Mouse (Mus musculus): ENCODE measurements around the gene Ilf3.
"Not testable (repeated sequence)": the region's sequence is repeated elsewhere in the genome, so short reads cannot be mapped to it uniquely, and the experiment has no call there.

Gene Ilf3

DNA sequence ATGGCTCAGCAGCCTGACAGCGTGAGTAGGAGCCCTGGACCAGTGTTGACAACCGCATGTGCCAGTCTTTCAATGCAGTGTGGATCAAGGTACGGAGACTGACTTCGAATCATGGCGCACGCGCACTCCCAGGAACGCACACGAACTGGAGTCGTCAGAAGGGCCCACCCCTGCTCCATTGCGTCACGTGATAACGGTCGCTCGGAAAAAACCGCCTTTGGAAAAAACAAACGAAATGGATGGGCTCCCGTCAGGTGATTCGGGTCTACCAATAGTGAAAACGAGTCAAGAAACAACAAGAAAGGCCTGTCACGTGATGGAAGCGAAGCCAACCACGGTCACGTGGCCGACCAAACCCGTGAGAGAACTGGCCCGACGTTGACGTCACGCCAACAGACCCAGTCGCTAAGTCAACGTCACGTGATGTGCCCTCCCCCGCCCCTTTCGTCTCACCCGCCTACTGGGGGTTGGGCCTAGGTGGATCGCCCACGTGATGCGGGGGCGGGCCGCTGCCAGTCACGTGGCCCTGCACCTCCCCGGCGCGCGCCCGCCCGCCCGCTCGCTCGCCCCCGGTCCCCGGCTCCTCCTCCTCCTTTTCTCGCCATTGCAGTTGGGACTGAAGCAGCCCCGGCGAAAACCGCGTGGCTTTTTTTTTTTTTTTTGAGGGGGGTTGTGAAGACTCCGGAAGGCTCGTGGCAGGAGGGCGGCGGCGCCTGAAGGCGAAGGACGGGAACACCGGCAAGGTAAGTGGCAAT lies at the start of gene Ilf3:
Ilf3 (plus strand) TSS at position 515 of the 755 bp plus-strand sequence.
- DNase-seq (ENCODE audit: low spot score in 2 of 2) = peak; percentile 100

GRCm38 (mm10) chr9:21318792-21319191 lies 48.9 kb upstream of the Ilf3 start:
- no peak for DNase-seq (ENCODE audit: low spot score in 2 of 2)

GRCm38 (mm10) chr9:21319503-21319902 lies 48.2 kb upstream of the Ilf3 start:
- DNase-seq (ENCODE audit: low spot score in 2 of 2) = no peak

DNA sequence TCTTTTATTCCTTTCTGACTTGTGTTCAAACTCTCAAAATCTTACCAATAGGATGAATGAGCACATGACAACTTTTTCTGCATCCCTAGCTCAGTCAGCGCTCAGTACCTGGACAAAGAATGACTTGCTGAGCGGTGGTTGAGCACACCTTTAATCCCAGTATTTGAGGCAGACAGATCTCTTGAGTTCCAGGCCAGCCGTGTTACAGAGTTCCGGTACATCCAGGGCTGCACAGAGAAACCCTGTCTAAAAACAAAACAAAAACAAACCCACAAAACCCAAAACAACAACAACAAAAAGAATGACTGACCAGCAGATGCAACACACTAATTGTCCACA lies 47.4 kb upstream of the Ilf3 start:
- no peak for DNase-seq (ENCODE audit: low spot score in 2 of 2)

- DNase-seq (ENCODE audit: low spot score in 2 of 2) = peak; percentile 39 to 78
These were observed 46.8 kb upstream of the Ilf3 start, which contains the start of gene Slc44a2 for GRCm38 (mm10) chr9:21320619-21321512. Slc44a2 (plus strand) TSS chr9:21320698.

- peak in 1 of 2 experiments; percentile 39 for DNase-seq (ENCODE audit: low spot score in 2 of 2)
These were observed 46.2 kb upstream of the Ilf3 start for GRCm38 (mm10) chr9:21321513-21321835.

DNA sequence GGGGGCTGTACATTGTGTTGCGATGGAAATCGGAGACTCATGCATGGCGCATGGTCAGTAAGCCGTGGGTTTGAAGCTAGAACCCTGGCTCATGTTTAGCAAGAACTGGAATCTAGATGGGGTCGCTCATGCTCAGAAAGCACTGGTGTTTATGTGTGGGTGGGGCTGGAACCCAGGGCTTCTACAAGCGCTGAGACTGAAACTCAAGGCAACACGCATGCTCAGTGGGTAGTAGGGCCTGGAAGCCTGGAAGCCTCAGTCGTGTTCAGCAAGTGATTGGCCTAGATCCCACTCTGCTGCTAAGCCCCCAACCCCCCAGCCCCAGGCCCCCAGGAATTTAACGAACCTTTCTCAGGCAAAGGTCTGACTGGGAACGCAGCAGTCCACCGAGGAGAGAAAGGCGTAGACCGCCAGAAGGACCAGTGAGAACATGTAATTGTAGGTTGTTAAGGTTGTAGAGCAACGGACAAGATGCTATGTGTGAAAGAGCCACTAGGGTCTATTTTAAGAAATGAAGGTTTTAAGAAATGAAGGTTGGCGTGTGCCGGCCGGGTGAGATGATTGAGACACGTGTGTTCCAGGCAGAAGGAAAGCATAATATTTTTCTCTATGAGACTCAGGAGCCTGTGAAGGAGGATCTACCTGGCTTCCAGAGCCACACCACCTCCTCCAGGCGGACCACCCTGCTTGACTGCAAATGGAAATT lies 45.3 kb upstream of the Ilf3 start:
- DNase-seq (ENCODE audit: low spot score in 2 of 2) = no peak

- not testable (repeated sequence) for DNase-seq (ENCODE audit: low spot score in 2 of 2)
These were observed 44.8 kb upstream of the Ilf3 start for GRCm38 (mm10) chr9:21322917-21323297.

GRCm38 (mm10) chr9:21324269-21324668 lies 43.4 kb upstream of the Ilf3 start:
- DNase-seq (ENCODE audit: low spot score in 2 of 2) = no peak

DNA sequence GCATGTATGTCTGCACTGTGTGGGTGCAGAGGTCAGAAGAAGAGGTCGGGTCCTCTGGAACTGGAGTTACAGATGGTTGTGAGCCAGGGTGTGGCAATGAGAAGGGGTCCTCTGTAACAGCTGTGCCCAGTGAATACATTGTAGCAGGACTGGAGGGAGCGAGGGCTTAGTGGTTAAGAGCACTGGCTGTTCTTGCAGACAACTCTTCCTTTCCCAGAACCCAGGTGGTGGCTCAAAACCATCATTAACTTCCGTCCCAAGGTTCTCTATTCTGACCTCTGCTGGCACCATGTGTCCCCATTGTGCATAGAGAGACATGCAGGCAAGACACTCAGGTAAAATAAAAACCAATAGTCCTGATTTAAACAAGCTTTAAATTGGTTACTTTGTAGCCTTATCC lies 40.1 kb upstream of the Ilf3 start:
- no peak for DNase-seq (ENCODE audit: low spot score in 2 of 2)

DNA sequence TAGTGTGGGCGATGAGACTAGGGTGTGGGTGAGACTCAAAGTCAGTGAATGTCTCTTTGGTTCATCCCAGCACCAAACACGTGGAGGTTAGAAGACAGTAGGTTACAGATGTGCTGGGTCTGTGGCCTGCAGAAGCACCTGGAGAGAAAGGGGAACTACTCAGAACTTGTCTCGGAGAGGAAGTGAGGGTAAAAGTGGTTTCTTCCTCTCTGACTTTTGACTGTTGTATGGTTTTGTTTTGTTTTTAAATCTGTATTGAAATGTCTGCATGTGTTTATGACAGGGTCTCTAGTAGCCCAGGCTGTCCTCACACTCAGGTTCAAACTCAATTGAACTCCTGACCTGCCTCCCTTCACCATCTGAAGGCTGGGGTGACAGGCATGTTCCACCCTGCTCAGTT lies 39.6 kb upstream of the Ilf3 start:
- no peak for DNase-seq (ENCODE audit: low spot score in 2 of 2)

- DNase-seq (ENCODE audit: low spot score in 2 of 2) = no peak
These were observed 38.6 kb upstream of the Ilf3 start for GRCm38 (mm10) chr9:21329041-21329440.

DNA sequence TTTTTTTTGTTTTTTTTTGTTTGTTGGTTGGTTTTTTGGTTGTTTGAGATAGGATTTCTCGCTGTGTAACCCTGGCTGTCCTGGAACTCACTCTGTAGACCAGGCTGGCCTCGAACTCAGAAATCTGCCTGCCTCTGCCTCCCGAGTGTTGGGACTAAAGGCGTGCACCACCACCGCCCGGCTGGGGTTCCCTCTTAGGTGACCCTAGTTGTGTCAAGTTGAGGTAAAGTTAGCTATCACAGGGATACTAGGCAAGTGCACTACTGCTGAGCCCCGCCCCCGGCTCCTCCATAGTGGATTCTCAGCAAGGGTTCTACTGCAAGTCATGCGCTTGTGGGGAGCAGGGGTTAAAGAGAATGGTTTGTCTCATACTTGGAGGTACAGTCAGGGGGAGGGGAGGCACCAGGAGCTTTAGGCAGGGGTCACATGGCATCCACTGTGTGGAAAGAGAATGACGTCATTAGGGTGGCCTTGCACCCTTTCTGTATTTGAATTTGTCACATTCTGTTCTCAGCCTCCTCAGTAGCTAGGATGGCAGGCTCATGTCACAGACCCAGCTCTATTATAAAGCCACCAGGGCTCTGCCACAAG lies 37.9 kb upstream of the Ilf3 start:
- DNase-seq (ENCODE audit: low spot score in 2 of 2) = no peak

GRCm38 (mm10) chr9:21331365-21332140 lies 36.1 kb upstream of the Ilf3 start:
- no peak for DNase-seq (ENCODE audit: low spot score in 2 of 2)

DNA sequence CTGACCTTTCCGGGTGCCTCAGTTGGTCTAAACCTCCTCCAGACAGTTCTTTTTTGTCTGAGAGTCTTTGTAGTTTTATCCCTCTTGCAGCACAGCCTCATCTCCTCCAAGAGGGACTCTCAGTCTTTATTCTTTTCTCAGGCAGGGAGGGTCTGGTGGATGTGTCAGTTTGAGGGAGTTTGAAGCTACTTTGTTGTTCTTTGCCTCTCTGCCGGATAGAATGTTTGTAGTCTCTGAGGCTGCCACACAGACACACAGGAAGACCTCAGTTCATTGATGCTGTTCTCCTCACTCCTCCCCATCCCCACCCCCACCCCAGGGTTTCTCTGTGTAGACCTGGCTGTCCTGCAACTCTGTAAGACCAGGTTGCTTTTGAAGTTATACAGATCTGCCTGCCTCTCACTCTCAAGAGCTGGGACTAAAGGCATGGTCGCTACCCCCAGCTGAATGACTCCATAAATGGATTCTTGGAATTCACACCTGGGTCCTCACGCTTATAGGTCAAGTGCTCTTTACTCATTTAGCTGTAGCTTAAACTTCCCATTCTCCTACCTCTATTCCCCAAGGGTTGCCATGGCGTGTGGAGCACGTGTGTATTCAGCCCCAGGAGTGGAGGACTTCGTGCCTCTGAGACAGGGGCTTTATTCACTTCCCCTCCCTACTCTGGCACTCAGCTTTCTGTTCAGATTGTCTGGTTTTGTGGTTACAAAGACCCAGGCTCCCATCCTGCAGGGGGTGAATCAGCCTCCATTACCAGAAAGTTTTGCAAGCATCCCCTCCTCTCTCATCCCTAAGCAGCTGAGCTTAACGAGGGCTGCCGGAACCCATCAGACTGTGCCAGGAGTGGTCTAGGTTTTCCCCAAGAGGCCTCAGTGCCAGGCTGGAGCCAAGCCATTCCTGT lies 35.3 kb upstream of the Ilf3 start:
- DNase-seq (ENCODE audit: low spot score in 2 of 2) = no peak

GRCm38 (mm10) chr9:21333523-21333922 lies 34.1 kb upstream of the Ilf3 start:
- no peak for DNase-seq (ENCODE audit: low spot score in 2 of 2)

- no peak for DNase-seq (ENCODE audit: low spot score in 2 of 2)
These were observed 32.9 kb upstream of the Ilf3 start for GRCm38 (mm10) chr9:21334747-21335146.

DNA sequence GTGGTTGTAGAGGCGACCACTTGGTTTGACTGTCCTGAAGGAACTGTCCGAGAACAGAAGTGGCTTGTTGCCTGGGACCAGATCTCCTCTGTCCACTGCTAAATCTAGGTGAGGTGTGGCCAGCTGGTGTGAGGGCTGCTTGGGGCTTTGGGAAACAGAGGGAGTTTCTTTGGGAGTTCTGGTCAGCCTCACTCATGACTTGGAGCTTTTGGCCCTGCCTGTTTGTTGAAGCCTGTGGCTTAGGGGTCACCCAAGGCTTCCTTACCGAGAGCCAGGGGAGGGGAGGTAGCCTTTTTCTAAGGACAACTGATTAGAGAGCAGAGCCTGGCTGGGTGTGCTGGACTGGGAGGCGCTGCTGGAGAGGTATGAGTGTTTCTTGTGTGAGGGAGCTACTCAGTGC lies 32.3 kb upstream of the Ilf3 start:
- DNase-seq (ENCODE audit: low spot score in 2 of 2) = no peak

- no peak for DNase-seq (ENCODE audit: low spot score in 2 of 2)
These were observed 31.2 kb upstream of the Ilf3 start for GRCm38 (mm10) chr9:21336491-21336890.

DNA sequence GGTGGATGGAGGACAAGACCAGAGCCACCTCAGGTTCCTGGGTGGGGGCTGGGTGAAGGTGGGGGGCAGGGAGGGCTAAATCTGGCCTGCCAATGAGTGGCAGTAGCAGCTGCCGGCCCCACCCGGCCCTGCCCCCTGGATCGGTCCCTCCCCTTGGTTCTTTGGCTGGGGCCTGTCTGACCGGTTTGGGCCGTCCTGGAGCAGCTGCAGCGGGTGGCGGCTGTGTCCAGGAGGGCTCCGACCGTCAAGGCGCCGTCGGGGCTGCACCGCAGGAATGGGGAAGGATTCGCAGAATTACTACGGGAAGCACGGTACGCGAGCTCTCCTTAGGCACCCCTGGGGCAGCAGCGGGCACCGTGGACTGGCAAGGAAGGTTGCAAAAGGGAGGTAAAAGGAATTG lies 30.0 kb upstream of the Ilf3 start:
- no peak for DNase-seq (ENCODE audit: low spot score in 2 of 2)

All from frontal cortex, postnatal 10 days (tissue).